Mouse (Mus musculus) kidney, adult 18-20 months (tissue): ENCODE measurements around the gene Antxr1.
A peak's percentile ranks its signal among the peaks of the same experiment; 100 is the strongest.

Experiments
- DNase-seq: peaks from one replicate; pipeline ENCODE4 v3.0.0; 2021

Antxr1 gene

DNA sequence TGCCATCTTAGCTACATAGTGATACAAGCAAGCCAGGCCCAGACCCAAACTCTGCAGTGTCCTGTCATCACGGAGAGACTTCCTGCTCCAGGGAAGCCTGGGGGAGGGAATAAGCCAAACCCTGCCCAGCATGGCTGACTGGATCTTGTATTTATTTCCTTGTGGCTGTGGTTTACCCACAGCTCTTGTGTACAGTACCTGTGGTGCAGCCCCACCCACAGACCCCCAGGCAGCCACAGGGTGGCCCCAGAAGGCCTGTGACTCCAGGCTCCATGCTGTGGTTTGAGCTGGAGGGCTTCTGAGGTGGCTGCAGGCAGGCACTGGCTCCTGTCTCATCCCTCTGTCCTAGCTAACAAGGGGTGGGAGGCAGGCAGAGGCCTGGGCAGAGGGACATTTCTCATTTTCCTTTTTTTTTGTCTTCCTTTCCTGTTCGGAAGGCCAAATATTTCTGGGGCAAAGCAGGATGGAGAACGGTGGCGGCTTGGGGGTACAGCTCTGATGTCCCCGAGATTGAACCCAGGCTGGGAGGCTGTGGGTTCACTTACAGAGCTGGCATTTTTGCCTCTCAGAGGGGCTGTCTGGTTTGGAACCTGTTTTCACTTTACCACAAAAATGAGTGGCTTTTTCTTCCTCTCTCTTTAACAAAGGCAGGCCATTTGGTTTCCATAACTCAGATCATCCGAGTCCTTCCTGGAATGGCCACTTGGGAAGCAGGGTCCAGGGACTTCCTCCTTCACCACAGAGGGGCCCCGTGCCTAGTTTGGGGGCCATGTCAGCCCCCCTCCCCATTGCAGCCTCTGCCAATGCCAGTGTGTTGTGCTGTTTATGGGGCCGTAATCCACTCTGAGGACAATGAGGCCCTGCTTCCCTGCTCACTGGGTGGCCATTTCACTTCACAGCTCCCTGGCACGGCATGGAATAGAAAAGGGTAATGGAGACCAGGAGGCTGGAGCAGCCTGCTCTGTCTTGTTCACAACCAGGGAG, 91.2 kb downstream of the Antxr1 start:
- no peak for DNase-seq

DNA sequence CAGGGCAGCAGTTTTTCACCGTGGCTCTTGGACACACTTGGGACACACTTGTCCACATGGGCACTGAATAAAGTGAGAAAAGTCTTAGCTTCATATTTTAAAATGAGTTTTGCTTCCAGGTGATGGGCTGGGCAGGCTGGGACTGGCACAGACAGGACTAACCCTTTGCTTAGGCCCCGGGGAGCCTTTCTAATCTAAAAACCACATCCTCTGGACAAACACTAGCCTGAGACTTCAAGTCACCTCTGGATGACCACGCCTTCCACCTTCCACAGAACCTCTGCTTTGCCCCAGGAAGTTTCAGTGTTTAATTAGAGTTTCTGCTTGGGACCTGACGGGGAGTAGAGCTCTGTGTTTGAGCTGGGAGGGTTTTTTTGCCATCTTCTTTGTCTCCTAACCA, 98.4 kb downstream of the Antxr1 start:
- DNase-seq: no peak

- DNase-seq: no peak
These were observed 99.6 kb downstream of the Antxr1 start for GRCm38 (mm10) chr6:87236061-87236460.

- DNase-seq: no peak
These were observed 102.5 kb downstream of the Antxr1 start for GRCm38 (mm10) chr6:87233111-87233510.

GRCm38 (mm10) chr6:87230041-87230440, 105.6 kb downstream of the Antxr1 start:
- no peak for DNase-seq

DNA sequence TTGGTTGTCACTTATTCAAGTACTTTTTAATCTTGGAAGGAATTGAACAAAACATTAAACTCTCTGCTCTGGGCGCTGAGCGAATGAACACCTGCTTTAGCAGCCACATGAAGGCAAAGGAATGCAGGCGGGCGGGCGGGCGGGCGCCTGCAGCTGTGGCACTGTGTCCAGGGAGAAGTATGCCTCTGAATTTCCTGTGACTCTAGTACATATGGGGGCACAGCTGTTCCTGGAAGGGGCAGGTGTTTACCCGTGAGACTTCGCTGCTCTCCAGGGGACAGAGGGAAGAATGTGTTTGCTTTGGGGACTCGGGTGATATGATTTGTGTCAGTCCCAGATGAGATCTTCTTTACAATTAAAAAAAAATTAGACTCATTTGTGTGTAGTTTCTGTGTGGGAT, 107.7 kb downstream of the Antxr1 start:
- DNase-seq: peak; percentile 12

DNA sequence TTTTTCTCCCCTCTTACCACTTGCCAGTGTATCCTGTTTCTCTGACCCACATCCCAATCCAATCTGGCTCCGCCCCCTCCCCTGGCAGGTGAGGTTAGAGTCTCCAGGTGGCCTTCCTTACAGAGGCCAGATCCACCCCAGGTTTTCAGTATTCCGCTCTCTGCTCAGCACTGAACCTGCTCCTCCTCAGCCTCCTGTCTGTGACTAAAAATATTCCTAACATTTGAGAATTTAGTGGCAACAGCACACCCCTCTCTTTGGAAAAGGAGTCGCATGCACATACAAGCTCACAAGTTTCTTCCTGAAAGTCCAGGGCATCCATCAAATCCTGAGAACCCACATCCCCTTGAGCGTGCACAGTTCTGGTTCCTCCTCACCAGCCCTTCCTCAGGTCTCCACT, 109.3 kb downstream of the Antxr1 start:
- DNase-seq: no peak

GRCm38 (mm10) chr6:87225286-87225685, 110.3 kb downstream of the Antxr1 start:
- peak; percentile 62 for DNase-seq

DNA sequence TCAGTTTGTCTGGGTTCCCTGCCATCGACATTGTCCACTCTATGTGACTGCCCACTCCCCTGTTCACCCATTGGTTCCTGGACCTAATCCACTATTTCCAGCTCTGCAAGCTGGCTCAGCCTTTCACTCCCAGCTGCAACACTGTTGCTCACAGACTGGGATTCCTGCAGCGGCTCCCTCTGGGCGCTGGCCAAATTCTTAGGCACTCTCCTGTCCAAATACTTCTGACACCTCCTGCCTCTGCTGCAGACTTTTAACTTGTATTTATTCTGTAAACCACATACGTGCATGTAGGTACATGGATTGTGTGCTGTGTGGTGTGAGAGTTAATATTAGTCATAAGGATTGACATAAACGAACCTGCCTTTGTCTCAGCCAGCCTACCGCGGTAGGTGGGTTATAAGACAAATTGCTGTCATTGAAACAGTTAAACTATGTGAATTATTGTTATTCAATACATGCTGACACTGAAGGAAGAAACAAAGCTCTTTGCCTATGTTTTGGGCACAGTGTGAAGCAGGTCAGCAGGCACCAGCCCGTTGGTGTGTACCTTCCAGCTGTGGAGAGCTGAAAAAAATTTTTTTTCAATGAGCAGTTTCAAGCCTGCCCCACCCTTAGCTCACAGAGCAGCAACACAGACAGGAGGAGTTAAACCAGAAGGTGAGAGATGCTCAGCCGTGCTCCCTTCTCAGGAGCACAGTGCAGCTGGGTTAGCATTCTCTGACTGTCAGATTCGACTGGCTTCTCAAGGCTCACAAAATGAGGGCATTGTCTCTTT, 112.6 kb downstream of the Antxr1 start:
- DNase-seq: no peak

DNA sequence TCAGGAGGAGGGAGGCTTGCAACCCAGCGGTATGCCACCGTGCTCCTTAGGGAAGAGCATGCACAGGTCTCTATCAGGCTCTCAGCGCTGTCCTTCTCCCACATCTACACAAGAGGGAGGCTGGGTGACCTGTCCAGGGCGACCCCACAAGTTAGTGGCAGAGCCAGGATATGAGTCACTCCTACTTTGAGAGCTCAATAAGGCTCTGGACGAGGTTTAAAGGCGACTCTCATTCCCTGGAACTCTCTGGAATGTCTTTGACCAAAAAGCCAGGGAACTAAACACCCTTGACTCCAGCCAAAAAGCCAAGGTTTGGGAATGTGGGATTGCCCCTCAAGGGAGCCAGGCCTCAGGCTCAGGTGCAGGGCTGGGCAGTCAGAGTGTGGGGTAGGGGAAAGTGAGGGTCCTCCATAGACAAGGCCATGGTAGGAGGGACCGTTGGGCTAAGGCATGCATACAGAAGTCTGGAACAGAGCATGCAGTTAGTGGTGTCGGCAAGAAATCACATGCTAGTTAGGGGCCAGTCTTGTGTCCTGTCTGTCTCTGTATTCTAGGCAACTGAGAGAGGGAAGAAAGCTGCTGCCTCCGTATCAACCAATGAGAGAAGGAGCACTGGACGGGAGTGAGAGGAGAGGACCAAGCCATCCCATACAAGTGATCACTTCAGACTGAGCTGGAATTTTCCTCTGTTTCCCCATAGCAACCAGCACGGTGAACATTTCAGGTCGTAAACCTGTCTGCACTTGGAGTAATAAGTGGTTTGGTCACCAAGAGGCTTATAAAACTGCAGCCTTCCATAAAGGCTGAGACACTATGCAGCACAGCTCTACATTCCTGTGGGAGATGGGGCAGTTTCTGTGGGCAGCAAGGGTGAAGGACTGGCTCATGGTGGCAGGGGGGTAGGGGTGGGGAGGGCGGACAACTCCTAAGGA, 116.3 kb downstream of the Antxr1 start:
- DNase-seq: no peak

DNA sequence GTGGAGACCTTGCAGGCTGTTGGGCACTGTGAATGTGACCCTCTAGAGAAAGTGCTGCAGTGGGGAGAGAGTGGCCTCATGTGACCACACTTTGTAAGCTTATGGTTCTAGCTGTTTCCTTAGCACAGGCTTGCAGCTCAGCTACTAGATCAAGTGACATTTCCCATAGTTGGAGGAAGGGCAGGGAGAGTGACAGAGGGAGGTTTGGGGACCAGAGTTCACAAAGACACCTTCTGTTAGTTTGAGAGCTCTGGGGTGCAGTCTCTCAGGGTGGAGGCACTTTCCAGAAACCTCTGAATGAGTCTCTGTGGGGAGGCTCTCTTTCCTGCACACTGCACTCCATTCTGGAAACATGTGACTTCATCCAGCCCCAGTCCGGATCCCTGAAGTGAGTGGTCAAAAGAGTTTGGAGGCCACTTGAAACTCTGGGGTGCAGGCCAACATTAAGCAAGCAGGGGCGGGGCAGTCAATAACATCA, 119.5 kb downstream of the Antxr1 start:
- no peak for DNase-seq

- DNase-seq: peak; percentile 38
These were observed 122.4 kb downstream of the Antxr1 start for GRCm38 (mm10) chr6:87213262-87213661.

DNA sequence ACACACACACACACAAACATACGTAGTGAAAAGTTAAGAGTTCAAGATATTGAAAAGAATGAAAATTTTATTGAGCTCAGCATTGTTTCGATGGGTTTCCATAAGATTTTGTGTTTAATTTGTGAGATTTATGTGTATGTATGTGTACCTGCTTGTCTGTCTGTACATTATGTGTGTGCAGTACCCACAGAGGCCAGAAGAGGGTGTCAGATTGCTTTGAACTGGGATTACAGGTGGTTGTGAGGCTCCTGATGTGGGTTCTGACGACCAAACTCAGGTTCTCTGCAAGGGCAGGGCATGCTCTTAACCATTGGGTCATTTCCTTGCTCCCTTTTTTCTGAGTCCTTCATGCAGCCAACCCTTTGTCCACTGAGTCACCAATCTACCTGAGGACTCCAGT, 124.1 kb downstream of the Antxr1 start:
- no peak for DNase-seq

DNA sequence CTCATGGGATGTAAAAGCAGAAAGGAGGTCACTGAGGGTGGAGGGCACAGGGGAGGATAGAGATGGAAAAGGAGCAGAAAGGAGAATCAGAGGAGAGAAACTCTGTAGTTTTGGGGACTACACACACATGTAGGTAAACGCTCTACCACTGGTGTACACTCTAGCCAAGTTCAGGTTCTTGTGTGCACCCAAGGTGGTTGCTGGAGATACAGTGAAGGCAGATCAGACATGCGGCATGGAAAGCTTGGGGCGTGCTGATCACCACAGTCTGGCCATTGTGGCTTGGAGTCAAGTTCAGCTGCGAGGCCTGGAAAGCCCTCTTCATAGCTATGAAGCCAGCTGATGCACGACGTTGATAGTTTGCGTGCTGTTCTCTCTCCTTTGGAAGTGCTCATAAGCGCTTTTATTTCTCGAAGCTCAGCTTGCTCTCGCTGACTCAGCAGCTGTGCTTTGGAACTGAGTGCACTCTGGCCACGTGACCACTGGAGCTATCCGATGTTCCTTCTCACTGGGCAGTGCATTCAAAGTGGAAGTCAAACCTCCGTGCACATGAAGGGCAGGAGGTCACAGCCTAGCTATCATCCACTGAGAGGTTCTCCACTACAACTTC, 128.1 kb downstream of the Antxr1 start:
- peak; percentile 63 for DNase-seq

DNA sequence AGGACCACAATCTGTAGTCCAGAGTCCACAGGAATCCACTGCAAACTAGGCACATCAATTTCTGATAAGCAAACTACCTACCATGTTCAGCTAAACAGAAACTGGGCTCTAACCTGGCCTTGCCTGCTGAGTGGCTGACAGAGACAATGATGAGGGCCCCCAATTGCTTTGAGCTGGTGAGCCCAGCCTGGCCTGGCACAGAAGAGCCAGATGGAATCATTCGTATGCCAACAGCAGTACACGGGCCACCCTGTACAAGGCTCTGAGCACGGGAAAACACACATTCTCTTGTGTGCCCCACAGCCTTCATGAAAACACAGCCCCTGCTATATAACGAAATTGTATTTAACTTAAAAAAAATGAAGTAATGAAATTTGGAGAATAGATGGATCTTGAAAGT, 128.8 kb downstream of the Antxr1 start:
- no peak for DNase-seq

DNA sequence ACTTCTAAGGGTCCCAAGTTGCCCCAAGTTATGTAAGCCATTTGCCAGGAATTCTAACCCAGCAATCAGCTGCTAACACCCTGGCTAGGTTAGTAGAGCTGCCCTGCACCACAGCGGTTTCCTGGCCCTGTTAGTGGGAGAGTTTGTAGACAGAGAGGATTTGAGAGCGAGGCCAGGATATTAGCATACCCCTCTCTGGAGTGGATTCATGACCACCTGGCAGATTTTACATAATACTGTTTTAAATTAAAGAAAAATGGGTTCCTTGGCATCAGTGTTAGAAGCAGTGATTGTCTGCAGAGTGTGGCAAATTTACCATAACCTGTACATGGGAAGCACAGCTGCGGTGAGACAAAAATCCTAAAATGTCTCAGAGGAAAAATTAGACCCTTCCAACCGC, 132.2 kb downstream of the Antxr1 start:
- DNase-seq: no peak

GRCm38 (mm10) chr6:87203065-87203464, 132.6 kb downstream of the Antxr1 start:
- DNase-seq: no peak

- DNase-seq: no peak
These were observed 133.5 kb downstream of the Antxr1 start for GRCm38 (mm10) chr6:87202048-87202605.

GRCm38 (mm10) chr6:87189755-87190154, 145.9 kb downstream of the Antxr1 start:
- no peak for DNase-seq

- peak; percentile 18 for DNase-seq
These were observed 148.6 kb downstream of the Antxr1 start for GRCm38 (mm10) chr6:87186988-87187387.

DNA sequence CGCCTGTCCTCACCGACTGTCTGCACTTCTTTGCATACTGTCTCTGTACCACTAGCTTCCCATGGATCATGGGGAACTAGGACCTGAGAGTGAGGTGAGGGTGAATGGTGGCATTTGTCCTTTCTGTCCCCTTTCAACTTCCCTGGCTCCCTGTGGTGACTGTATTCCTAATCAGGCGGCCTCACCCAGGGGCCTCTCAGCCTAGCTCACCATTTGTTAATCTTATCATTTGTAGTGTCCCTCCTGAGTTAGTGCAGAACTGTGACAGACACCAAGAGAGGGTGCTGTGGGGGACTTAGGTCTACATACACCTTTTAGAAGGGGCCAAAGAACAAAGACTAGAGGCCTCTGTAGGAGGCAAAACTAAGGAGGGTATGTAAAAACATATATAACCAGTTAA, 151.2 kb downstream of the Antxr1 start:
- DNase-seq: no peak

GRCm38 (mm10) chr6:87183981-87184380, 151.6 kb downstream of the Antxr1 start:
- DNase-seq: no peak
